Mouse (Mus musculus) CD8-positive naive resting alpha-beta T cell, adult 2 months (primary cell): ENCODE data around the gene Maml3.

ENCODE experiments used
- DNase-seq, 2 experiments: peaks; one replicate each; pipeline ENCODE4 v3.0.0; 2022; ENCODE audit warnings: low read depth in 2 of 2, low spot score in 2 of 2

Gene Maml3

DNA sequence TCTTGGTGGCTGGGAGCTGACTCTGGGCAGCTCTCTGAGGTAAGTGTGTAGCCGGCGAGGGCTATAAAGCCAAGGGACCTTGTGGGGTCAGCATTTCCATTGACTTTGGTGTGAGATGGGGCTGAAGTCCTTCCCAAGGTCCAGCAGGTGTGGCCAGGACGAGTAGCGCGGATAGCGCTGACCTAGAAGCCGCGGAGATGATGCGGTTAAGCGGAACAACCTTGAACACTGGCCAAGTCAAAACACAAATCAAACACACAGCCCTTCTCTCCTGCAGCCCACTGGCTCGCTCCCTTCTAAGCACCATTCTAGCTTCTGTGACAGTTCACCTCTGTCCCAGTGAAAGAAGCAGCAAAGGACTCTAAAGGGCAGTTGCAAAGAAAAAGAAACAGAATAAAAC lies 225.7 kb downstream of the Maml3 start:
- no peak for DNase-seq

DNA sequence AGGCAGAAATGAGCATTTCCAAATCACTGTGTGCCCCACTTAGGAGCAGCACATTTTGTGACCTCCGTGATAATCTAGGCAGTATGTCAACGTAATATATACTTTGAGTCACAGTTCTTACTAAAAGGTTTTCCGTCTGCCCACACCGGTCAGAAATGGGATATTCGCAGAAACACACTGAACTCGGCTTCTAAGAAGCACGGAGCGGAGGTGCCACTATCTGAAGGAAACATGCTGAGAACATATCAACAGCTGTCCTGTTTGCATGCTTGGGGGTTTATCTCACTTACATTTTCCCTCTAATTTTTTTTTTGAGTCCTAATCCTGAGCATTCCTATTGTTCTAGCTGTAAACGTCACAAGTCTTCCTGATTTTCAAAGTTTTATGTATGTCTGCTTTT lies 226.3 kb downstream of the Maml3 start:
- no peak for DNase-seq

DNA sequence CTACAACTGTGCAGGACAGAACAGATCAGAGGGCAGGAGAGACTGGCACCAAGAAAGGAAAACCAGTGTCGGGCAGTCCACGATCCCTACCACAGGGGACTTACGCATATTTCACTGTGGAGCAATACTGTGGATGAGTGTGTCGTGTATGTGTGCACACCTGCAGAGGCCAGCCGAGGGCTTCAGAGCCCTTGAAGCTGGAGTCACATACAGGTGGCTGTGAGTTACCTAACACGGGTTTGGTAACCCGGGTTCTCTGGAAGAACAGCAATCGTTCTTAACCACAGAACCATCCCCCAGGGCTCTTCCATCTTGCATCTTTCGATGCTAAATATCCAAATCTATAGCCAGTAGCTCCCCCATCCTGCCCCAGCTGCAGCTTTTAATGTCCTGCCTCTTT lies 228.1 kb downstream of the Maml3 start:
- no peak for DNase-seq

DNA sequence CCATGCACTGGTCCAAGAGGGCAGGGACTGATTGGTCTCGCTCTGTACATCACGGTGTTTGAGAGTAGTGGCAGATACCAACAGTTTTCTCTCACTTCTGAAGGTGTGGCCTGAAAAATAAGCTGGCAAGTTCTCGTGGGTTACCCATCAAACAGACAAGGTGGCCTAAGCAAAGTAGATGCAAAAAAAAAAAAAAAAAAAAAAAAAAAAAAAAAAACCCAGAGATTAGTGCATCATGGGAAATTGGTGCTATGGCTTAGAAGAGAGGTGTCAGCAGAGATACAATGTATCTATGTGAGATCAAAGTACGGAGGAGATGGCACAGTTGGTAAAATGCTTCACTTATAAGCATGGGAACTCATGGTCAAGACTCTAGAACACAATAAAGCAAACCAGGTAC lies 229.2 kb downstream of the Maml3 start:
- DNase-seq, result no peak

DNA sequence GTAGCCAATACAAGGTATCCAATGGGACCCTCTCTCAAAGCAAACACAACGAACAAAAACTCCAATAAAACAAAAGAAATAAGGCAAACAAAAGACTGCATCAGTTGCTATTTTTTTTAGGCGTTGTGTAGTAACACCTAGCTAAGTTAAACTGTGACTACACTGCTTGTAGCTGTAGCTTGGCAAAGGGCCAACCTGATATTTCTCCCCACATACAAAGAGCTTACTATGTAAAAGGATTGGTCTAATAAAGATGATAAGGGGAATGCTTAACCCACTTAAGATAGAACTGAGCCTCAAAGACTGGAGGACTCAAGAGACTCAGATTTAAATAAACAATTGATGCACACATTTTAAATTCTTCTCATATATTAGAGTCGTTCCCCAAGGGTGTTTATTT lies 230.6 kb downstream of the Maml3 start:
- DNase-seq, result no peak

DNA sequence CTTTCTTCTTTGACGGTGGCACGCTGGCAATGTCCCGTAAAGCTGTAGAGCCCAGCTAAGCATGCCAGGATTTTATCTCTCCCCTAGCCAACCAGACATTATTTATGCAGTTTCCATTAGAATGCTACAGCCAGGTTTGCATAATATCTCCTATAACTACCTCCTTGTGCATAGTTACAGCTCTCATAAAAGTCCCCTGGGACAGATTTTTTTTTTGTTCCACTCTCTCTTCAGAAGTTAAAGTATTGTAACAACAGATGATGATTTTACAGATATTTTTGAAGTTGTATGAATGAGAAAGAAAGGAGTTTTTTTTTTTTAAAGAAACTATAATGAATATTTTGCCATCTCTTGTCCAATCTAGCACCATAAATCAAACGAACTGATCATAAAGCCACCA lies 232.1 kb downstream of the Maml3 start:
- no peak for DNase-seq

DNA sequence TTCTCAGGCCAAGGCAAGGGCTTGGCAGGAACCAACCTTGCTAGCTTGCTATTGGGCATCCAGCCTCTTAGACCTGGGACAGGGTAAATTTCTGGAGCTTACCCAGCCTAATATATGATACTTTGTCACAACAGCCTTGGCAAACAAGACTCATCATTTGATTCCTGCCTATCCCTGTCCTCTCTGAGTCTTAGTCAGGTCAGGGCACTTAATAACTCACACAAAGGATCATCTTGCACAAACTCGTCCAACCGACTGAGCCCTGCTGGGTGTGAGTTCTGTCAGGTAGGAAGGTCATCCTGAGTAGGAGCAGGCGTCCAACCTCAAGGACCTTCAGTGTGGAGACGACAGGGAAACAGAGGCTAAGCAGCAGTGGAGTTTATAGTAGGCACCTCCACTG lies 233.5 kb downstream of the Maml3 start:
- no peak for DNase-seq

DNA sequence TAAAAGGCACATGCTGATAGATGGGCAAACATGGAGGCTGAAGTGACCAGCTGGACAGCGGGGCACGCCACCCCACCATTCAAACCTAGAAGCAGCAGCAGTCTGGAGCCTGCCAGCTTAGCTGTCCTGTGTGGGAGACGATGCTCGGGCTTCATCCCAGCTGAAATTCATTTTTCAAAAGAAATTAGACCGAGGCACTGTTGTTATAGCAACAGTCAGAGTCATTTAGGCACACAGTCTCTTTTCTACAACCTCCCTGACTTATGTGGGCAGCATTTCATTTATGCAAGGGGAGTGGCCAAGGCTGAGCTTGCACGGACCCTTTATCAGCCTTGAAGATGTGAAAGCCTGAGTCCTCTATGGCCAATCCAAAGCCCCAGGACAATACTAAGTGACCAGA lies 234.9 kb downstream of the Maml3 start:
- DNase-seq, result no peak

DNA sequence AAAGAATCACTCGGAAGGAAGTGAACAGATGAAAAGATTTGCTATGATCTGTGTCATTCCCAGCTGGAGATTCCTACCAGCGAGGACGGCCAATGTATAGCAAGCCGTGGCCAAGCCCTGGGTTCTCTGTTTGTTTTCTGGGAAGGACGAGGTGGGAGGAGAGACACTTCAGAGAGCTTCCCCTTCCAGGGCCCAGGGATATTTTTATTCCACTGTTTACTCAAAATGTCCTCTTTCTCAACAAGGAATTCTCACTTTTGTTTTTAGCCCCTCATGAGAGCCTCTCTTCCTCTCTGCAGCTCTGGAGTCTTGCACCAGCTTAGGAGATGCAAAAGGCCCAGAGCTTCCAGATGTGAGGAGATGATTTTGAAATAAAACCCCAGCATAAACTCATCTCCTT lies 236.0 kb downstream of the Maml3 start:
- DNase-seq, result no peak

DNA sequence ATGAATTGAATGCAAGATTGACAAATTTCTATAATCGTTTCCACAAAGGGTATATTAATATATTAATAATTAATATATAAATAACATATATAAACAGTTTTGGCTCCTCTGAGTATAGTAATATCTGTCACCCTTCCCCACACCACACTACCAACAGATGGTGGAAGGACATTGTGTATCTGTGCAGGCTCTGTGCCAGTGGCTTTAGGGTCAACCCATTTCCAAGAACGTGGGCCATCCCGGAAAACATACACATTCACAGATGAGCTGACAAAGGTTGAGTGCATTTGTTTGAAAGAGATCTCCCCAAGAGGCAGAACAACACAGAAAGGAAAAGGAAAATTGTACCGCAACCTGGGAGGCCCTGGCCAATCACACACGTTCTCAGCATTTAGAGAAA lies 238.4 kb downstream of the Maml3 start:
- DNase-seq, result no peak

DNA sequence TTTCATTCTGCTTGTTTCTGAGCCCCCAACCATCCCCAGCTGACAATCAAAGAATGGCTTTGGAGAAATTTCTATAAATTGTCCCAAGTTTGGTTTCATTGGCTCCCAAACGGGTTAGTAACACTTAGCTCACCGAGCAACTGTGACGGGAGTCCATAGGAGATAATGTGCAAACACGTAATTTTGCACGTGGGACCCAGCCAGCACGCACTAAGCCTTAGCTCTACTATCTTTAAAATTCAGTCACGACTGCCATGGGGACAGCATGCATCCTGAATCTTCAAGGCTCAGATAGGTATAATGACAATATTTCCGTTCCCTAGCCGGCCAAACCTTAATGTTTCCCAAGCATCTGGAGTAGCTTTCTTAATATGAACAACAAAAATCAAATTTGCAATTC lies 243.2 kb downstream of the Maml3 start:
- no peak for DNase-seq

DNA sequence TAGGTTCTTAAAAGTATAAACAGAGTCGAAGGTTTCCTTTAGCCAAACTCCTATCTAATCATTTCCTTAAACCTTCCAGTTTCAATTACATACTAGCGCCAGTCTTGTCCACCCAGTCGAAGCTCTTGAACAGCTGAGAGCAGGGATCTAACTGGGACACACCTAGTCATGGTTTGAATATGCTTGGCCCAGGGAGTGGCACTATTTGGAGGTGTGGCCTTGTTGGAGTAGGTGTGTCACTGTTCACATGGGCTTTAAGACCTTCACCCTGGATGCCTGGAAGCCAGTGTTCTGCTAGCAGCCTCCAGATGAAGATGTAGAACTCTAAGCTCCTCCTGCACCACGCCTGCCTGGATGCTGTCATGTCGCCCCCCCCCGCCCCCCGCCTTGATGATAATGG lies 244.4 kb downstream of the Maml3 start:
- no peak for DNase-seq

DNA sequence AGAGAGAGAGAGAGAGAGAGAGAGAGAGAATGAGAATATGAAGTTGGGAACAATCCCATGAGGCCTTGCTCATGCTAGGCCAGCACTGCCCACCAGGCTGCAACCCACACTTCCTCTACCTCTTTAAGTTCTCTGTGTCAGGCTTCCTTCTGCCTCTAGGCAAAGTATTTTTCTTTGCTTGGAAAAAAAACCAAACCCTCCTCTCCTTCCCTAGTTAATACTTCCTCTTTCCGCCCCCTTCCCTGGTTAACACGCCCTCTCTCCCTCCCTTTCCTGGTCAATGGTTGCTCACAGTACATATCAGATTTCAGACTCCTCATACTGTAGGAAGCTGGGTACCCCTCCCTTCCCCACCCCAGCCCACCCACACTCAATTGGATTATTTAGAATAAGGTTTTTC lies 245.7 kb downstream of the Maml3 start:
- no peak for DNase-seq

DNA sequence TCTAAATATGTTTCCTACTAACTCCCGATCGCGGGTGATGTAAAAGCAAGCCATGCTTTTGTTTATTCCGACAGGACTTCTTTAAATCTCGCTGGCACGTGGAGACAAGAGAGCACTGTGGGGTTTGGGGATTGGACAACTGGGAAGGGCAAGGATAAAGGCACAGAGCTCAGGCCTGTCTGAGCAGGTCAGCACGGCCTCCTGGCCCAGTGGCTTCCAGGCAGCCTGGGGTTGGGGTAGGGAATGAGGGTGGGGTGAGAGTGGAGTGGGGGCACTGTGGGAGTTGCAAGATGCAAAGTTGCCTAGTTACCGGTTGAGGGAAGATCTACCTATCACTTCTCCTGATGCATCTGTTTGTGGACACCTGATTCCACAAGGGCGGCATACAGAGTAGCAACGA lies 250.7 kb downstream of the Maml3 start:
- no peak for DNase-seq

DNA sequence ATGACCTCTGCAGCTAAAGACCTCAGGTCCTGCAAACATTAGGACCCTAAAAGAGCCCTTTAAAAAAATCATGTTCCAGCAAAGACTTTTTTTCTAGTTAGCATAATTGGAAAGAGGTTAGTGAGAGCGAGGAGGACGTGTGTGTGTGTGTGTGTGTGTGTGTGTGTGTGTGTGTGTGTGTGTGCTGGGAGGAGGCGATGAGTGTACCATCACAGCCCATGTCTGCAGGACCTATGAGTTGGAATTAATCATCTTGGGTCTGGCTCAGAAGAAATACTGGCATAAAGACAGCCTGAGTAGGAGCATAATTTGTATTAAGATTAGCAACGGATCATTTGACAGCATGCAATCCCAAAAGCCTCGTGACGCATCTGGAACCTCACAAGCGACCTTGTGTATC lies 251.3 kb downstream of the Maml3 start:
- no peak for DNase-seq

DNA sequence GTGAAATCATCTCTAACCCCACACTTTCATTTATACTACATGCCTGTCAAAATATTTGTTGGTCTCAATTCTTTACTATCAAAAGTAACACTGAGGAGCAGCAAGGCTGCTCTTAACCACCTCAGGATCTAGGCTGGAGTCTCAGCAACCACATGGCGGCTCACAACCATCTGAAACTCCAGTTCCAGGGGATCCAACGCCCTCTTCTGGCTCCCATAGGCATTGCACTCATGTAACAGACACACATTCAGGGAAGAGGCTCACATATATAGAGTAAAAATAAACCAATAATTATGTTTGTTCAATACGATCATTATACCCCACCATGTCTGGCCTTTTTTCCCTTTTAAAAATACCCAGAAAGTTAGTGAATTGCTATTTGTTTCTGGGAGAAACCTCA lies 252.2 kb downstream of the Maml3 start:
- DNase-seq, result no peak

DNA sequence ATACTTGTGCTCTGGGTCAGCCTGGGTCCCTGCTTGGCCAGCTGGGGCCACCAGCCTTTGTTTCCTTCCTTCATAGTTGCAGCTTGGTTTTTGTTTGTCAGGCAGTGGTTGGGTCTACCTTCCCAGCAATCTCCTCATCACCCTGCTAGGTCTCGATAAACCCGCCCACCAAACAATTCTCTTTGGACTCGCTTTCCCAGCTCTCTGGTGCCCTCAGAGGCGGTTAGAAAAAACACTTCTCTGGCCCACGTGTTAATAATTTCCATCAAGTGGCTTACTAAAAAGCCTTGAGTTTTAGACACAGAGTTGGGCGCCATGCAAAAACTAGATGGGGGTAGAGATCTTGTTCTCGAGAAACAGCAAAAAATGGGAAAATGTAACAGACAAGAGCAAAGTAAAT lies 253.3 kb downstream of the Maml3 start:
- no peak for DNase-seq

DNA sequence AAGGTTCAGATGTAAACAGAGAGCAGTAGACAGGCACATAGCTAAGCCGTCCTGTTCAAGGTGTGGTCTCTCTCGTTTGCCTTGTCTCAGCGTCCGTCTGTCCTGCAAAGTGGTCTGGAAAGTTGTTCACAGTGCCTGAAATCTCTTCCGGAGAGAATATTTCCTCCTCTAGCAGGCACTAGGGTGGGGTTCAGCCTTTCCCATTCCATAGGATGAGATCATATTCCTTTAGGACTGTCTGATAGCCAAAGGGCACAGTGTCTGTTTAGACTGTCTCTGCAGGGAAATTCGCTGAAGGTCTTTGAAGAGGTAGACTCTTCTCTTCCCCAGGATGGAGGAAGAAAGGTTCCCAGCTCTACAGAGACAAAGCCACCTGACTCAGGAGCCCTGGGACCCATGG lies 255.4 kb downstream of the Maml3 start:
- DNase-seq, result no peak

DNA sequence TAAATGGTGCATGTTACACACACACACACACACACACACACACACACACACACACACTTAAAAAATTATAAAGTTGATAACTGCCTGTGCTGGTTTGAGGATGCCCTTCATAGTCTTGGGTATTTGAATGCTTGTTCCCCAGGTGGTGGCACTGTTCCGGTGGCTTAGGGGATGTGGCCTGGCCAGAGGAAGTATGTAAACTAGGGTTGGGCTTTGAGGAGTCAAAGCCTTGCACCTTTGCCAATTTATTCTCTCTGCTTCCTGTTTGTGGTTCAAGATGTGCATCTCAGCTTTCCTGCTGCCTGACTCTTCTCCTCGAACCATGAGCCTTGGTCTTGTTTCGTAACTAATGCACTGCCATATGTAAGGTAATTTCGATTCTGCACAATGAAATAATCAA lies 257.6 kb downstream of the Maml3 start:
- no peak for DNase-seq

DNA sequence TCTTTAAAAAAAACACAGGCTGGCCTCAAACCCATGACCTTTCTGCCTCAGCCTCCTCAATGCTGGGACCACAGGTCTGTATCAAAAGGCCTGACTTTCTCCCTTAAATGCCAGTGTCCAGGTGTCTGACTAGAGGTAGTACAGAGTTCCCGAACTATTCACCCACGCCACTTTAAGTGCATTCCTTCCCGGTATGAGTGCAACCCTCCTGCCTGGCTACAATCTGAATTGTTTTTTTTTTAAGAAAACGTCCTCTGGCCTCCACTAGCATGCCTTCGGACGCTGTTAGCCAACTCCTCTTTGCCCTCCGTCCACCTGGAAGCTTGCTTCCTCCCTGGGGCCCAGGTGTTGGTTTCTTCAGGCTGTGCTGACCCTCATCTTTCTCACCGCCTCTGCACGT lies 260.6 kb downstream of the Maml3 start:
- no peak for DNase-seq

DNA sequence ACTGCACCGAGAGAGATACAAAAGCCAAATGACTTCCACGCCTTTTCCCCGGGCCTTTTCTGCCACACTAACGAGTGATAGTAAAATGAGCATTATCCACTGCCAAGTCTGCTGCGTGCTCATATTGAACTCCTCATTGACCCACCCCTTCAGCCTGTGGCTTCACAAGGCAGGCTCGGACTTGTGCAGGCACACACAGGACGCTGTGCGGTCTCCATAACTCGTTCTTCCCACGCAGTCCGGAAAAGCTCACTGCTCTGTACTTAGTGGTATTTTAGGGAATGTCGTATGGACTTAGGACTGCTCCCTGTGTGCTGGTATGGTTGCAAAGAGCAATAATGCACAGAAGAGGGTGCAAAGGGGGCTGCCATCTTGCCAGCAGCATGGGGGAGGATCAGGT lies 262.7 kb downstream of the Maml3 start:
- DNase-seq, result no peak

DNA sequence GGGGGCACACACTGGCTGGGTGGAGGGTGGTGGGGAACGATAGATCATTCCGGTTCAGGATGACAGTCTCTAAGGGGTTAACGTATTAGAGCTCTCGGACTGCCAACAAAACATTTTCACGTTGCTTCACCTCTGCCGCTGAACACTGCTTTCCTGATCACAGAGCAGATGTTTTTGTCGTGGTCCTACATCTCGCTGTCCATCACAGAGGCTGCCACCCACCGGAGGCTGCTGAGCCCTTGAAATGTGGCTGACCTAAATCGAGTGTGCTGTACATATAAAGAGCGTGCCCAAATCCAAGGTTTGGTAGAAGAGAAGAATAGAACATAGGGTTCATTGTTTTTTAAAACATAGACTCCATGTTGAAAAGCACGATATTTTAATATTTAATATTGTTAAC lies 263.3 kb downstream of the Maml3 start:
- no peak for DNase-seq

DNA sequence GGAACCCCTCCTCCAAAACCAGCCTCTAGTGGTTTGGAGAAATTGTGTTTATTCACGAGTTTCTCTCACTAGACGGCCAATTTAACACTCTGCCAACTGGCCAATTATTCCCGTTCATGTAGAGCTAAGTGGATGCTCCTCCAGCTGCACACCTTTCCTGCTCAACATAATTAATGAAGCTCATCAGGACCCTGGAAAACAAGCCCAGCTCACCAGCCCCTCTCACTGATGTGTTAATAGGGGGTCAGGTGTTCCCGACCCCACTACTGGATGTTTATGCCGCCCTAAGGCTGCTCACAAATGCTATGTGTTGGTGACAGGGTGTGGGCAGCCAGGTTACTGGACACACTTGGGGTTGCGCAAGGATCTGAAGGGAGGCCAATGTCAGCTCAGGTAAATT lies 263.7 kb downstream of the Maml3 start:
- no peak for DNase-seq

DNA sequence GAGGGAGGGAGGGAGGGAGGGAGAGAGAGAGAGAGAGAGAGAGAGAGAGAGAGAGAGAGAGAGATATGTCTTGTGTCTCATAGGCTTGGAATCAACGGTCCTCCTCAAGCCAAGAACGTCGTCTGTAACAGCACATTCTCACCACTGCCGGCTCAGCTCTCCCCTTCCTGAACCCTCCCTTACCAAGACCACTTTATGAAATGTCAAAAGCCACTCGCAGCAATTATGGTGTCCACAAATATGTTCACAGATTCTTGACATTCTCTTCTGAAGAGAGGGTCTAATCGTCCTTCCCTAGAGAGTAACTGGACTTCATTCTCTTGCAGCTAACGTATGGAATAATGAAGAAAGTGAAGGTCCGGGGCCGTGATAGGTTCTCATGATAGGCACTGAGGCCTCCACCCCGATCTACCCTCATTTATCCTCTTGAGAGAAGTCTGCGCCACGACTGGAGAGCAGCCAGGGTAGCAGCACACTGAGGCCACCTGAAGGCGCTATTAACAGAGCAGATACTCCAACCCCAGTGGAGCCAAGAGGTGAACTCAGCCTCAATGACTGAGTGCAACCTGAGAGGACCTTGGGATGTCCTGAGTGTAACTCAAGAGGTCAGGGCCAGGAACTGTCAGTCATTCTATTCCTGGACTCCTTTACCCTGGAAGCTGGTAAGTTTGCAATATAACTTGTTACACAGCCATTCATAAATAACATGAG lies 264.6 kb downstream of the Maml3 start:
- no peak for DNase-seq
